Mouse (Mus musculus) kidney, adult 2 months (tissue): Measurements from ENCODE around the gene Prkch.

Experiments
- CTCF ChIP-seq: fragments of 200-500 bp; conservative IDR thresholded peaks from 2 replicates; pipeline ENCODE4 v1.5.1; 2011; ENCODE audit warnings: low read depth, mild to moderate bottlenecking, control low read depth, low read length, moderate library complexity, mixed read lengths; ENCODE audit not compliant: insufficient read depth, insufficient read length
- POLR2A ChIP-seq: fragments of 200-500 bp; IDR thresholded peaks from one replicate; pipeline ENCODE4 v1.6.1; 2011; ENCODE audit warnings: low read depth, low read length, control low read depth

DNA sequence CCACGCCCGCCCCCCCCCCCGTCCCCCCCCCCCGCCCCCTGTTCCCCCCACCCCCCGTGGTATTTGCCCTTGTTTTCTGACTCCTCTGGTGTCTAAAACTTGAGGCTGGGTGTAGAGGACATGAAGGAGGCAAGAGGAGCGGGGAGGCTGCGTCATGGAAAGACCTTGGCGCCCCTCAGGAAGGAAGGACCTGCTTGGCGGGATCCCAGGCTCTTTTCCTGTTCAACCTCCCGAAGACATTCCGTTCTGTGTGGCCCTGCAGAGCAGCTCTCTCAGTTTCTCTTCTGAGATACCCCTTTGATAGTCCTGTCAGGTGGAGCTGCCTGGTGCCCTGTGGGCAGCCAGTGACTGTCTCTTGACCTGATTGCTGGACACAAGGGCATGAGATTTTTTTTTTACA, 7.0 kb downstream of the Prkch start:
- no peak for TF ChIP-seq CTCF
- no peak for TF ChIP-seq POLR2A
